Mouse (Mus musculus) lung, adult 2 months (tissue): ENCODE data around the gene Gm44790.

Experiments used
- CTCF ChIP-seq: fragments of 200-500 bp; IDR thresholded peaks from 2 replicates; pipeline ENCODE4 v1.5.1; 2011; ENCODE audit warnings: mild to moderate bottlenecking, low read length, control low read depth; ENCODE audit not compliant: insufficient read depth
- POLR2A ChIP-seq: fragments of 200-500 bp; IDR thresholded peaks from 2 replicates; pipeline ENCODE4 v1.6.1; 2011; ENCODE audit warnings: low read depth, mild to moderate bottlenecking, control low read depth, low read length, borderline replicate concordance; ENCODE audit errors: extremely low read depth

DNA sequence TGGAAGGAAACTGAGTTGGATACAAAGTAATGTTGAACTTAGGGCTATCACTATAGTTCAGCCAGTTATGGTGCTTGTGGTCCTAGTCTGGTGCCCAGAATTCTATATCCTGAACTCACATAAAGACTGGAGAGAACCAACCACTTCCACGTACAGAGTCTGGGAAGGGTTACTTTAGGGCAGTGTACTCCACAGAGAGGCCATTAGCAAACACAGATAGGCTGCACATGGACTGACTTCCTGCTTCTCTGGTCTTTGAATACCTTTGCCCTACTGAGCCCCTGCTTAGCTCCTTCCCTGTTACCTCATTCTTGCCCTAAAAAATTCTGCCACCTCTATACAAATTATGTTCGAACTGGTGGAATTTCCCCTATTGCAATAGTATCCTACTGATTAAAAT is 26.5 kb upstream of the Gm44790 start:
- no peak for TF ChIP-seq CTCF
- TF ChIP-seq POLR2A: no peak
